Mouse (Mus musculus): Measurements from ENCODE around the gene Klk1. TPM values are rescaled to one million over a fixed set of nuclear protein-coding genes. Genes with fewer than 3 reads are reported as not detected.
"Not testable (repeated sequence)": the region's sequence is repeated elsewhere in the genome, so short reads cannot be mapped to it uniquely, and the experiment has no call there.

The Klk1 gene
- total RNA-seq (2015; ENCODE audit: low replicate concordance) (not detected in 2 replicates), total RNA-seq (2017; ENCODE audit: low replicate concordance) (not detected in 2 replicates)

GRCm38 (mm10) chr7:44225076-44225475, at the start of gene Klk1:
Klk1 (plus strand) TSS chr7:44225360.
- ATAC-seq (replicated peaks; ENCODE audit: low FRiP score, poor library complexity, severe bottlenecking): no peak

GRCm38 (mm10) chr7:44179299-44180045, 45.7 kb upstream of the Klk1 start:
- ATAC-seq (replicated peaks; ENCODE audit: low FRiP score, poor library complexity, severe bottlenecking): no peak

GRCm38 (mm10) chr7:44186516-44186915, 38.6 kb upstream of the Klk1 start:
- ATAC-seq (replicated peaks; ENCODE audit: low FRiP score, poor library complexity, severe bottlenecking): not testable (repeated sequence)

GRCm38 (mm10) chr7:44187936-44188335, 37.2 kb upstream of the Klk1 start, which contains the start of gene Klk1b24:
Klk1b24 (plus strand) TSS chr7:44188236.
- ATAC-seq (replicated peaks; ENCODE audit: low FRiP score, poor library complexity, severe bottlenecking): not testable (repeated sequence)

GRCm38 (mm10) chr7:44193466-44193865, 31.7 kb upstream of the Klk1 start:
- not testable (repeated sequence) for ATAC-seq (replicated peaks; ENCODE audit: low FRiP score, poor library complexity, severe bottlenecking)

- ATAC-seq (replicated peaks; ENCODE audit: low FRiP score, poor library complexity, severe bottlenecking): no peak
Measured at GRCm38 (mm10) chr7:44197891-44198290, 27.3 kb upstream of the Klk1 start, which contains the start of gene Klk1b3. Klk1b3 (plus strand) TSS chr7:44198191.

- not testable (repeated sequence) for ATAC-seq (replicated peaks; ENCODE audit: low FRiP score, poor library complexity, severe bottlenecking)
Measured at GRCm38 (mm10) chr7:44207135-44207534, 18.0 kb upstream of the Klk1 start, which contains the start of gene Klk1b4. Klk1b4 (plus strand) TSS chr7:44207435.

- ATAC-seq (replicated peaks; ENCODE audit: low FRiP score, poor library complexity, severe bottlenecking): no peak
Measured at GRCm38 (mm10) chr7:44208307-44208706, 16.9 kb upstream of the Klk1 start.

- no peak for ATAC-seq (replicated peaks; ENCODE audit: low FRiP score, poor library complexity, severe bottlenecking)
Measured at GRCm38 (mm10) chr7:44215645-44216044, 9.5 kb upstream of the Klk1 start, which contains the start of gene Klk1b5. Klk1b5 (plus strand) TSS chr7:44215945.

- ATAC-seq (replicated peaks; ENCODE audit: low FRiP score, poor library complexity, severe bottlenecking): 0 out of 2 replicates have a peak, but pooled peaks have one; percentile 30
Measured at GRCm38 (mm10) chr7:44221601-44222000, 3.6 kb upstream of the Klk1 start.

- not testable (repeated sequence) for ATAC-seq (replicated peaks; ENCODE audit: low FRiP score, poor library complexity, severe bottlenecking)
Measured at GRCm38 (mm10) chr7:44222335-44222734, 2.8 kb upstream of the Klk1 start.

GRCm38 (mm10) chr7:44235909-44236308, 10.7 kb downstream of the Klk1 start, which contains the start of gene Gm36864:
Gm36864 (plus strand) TSS chr7:44236177.
- ATAC-seq (replicated peaks; ENCODE audit: low FRiP score, poor library complexity, severe bottlenecking): no peak

GRCm38 (mm10) chr7:44239913-44240312, 14.8 kb downstream of the Klk1 start:
- no peak for ATAC-seq (replicated peaks; ENCODE audit: low FRiP score, poor library complexity, severe bottlenecking)

- ATAC-seq (replicated peaks; ENCODE audit: low FRiP score, poor library complexity, severe bottlenecking): no peak
Measured at GRCm38 (mm10) chr7:44240712-44241111, 15.6 kb downstream of the Klk1 start.

- ATAC-seq (replicated peaks; ENCODE audit: low FRiP score, poor library complexity, severe bottlenecking): no peak
Measured at GRCm38 (mm10) chr7:44241163-44241562, 16.0 kb downstream of the Klk1 start.

GRCm38 (mm10) chr7:44244080-44244479, 18.9 kb downstream of the Klk1 start:
- ATAC-seq (replicated peaks; ENCODE audit: low FRiP score, poor library complexity, severe bottlenecking): no peak

GRCm38 (mm10) chr7:44246055-44246983, 21.2 kb downstream of the Klk1 start, which contains the start of the genes 1700028J19Rik and 2410002F23Rik:
1700028J19Rik (minus strand) TSS chr7:44246695.
2410002F23Rik (plus strand) TSS chr7:44246722.
- ATAC-seq (replicated peaks; ENCODE audit: low FRiP score, poor library complexity, severe bottlenecking): peak; percentile 90

GRCm38 (mm10) chr7:44246984-44247470, 21.9 kb downstream of the Klk1 start:
- ATAC-seq (replicated peaks; ENCODE audit: low FRiP score, poor library complexity, severe bottlenecking): no peak

GRCm38 (mm10) chr7:44247971-44248370, 22.8 kb downstream of the Klk1 start:
- ATAC-seq (replicated peaks; ENCODE audit: low FRiP score, poor library complexity, severe bottlenecking): no peak

- no peak for ATAC-seq (replicated peaks; ENCODE audit: low FRiP score, poor library complexity, severe bottlenecking)
Measured at GRCm38 (mm10) chr7:44249248-44249647, 24.1 kb downstream of the Klk1 start.

Measured in erythroblast, adult 5-6 weeks (primary cell).